Mouse (Mus musculus): ENCODE measurements at regions not wholly inside any gene's neighbourhood (a gene's known extent, or its start where the extent isn't known, plus 50 kb on each side); places are given as distances from the start of the nearest gene placed in this dataset.

DNA sequence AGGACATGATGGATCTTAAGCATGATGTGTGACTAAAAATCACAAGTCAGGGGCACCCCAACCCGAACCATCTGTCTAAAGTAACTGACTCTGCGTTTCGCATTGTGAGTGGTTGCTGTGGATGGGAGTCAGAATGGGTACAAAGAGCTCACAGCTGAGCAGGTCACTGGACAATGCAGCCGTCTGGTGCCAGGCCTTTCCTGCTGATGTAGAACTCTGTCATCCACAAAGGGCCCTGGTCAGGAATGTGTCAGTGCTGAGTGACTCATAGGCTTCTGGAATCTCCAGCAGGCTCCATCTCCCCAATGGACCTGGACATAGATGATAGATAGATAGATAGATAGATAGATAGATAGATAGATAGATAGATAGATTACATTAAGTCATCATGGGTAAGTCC is 335.8 kb upstream of the Maf start:
- TF ChIP-seq ZC3H11A (IDR thresholded peaks at IDR 0.05; ENCODE audit: low read depth, low read length) (no peak), EP300 (IDR thresholded peaks at IDR 0.05; ENCODE audit: low read depth in 1 of 2, low read length in 2 of 2) (no peak), SIN3A (IDR thresholded peaks at IDR 0.05; ENCODE audit: low read length) (no peak), ZNF384 (IDR thresholded peaks at IDR 0.05; ENCODE audit: low read depth, low read length) (no peak), POLR2A (IDR thresholded peaks at IDR 0.05; ENCODE audit: control insufficient read depth in 1 of 2, insufficient read depth in 1 of 2, low read depth in 1 of 2, low read length in 2 of 2, poor library complexity in 1 of 2) (no peak), CTCF (IDR thresholded peaks at IDR 0.05 in 2 of 3, conservative IDR thresholded peaks at IDR 0.05 in 1 of 3; ENCODE audit: control insufficient read depth in 1 of 3, insufficient read depth in 1 of 3, low read depth in 2 of 3, low read length in 3 of 3, poor library complexity in 1 of 3, severe bottlenecking in 1 of 3) (no peak), E2F4 (IDR thresholded peaks at IDR 0.05; ENCODE audit: borderline replicate concordance, low read depth, low read length) (no peak), CHD2 (IDR thresholded peaks at IDR 0.05; ENCODE audit: low read length) (no peak)

Data from MEL (cell line).